Mouse (Mus musculus) heart, embryonic 16.5 days (tissue): ENCODE results near the gene Upp2. TPM values are rescaled to one million over a fixed set of nuclear protein-coding genes. Genes with fewer than 3 reads are reported as not detected.

Experiments used
- ATAC-seq: fragments of 200-750 bp; cut with Nextera tagmentation; replicated peaks from 2 replicates; pipeline ENCODE4 v1.8.0; 2017; ENCODE audit warnings: moderate number of reproducible peaks; ENCODE audit not compliant: insufficient read depth, low FRiP score; ENCODE audit errors: extremely low read depth
- H3K27ac ChIP-seq: fragments of 300-500 bp; sonication (generic); 2 replicates; pipeline ENCODE4 v1.5.1; 2014; ENCODE audit warnings: mild to moderate bottlenecking, low read length, control low read depth, moderate library complexity
- H3K27me3 ChIP-seq: fragments of 300-500 bp; sonication (generic); 2 replicates; pipeline ENCODE4 v1.6.1; 2014; ENCODE audit warnings: low read length, mixed read lengths; ENCODE audit not compliant: control insufficient read depth, insufficient read depth
- H3K36me3 ChIP-seq: fragments of 300-500 bp; sonication (generic); 2 replicates; pipeline ENCODE4 v1.6.1; 2014; ENCODE audit not compliant: control insufficient read depth, insufficient read depth
- H3K4me1 ChIP-seq: fragments of 300-500 bp; sonication (generic); 2 replicates; pipeline ENCODE4 v1.6.1; 2014; ENCODE audit warnings: low read length, mixed read lengths; ENCODE audit not compliant: control insufficient read depth, insufficient read depth
- H3K4me2 ChIP-seq: fragments of 300-500 bp; sonication (generic); 2 replicates; pipeline ENCODE4 v1.6.1; 2014; ENCODE audit warnings: low read depth, mild to moderate bottlenecking, control low read depth, low read length
- H3K4me3 ChIP-seq: fragments of 300-500 bp; sonication (generic); 2 replicates; pipeline ENCODE4 v1.5.1; 2014; ENCODE audit warnings: mild to moderate bottlenecking, control low read depth, low read length
- H3K9ac ChIP-seq: fragments of 300-500 bp; sonication (generic); 2 replicates; pipeline ENCODE4 v1.6.1; 2014; ENCODE audit warnings: low read length, control low read depth
- H3K9me3 ChIP-seq: fragments of 300-500 bp; sonication (generic); replicated peaks from 2 replicates; pipeline ENCODE4 v1.6.1; 2016; ENCODE audit warnings: low read length; ENCODE audit not compliant: control insufficient read depth
- WGBS: fragments of 180-500 bp; shearing (Covaris S2); extraction: QIAGEN DNeasy Blood & Tissue Kit; methylation state at CpG from one replicate; pipeline ENCODE4 v1.1.7; 2014; 5-methylcytosine and 5-hydroxymethylcytosine counted together
- polyA plus RNA-seq: library from polyadenylated mRNA; unstranded; fragments of >200 nt; fragmentation: Nextera tagmentation; extraction: Ambion mirVana; gene quantifications from 2 replicates; pipeline ENCODE4 v1.2.1, GENCODE M21; 2015

The Upp2 gene
- polyA plus RNA-seq, 1 experiment from 2014 or later, result 5.4 TPM

GRCm38 (mm10) chr2:58544368-58544767 lies 22.7 kb upstream of the Upp2 start:
- peaks cover 20% of the 10 kb centered on the region for H3K4me1 ChIP-seq
- no peaks in the 10 kb centered on the region for H3K9me3 ChIP-seq
- H3K4me3 ChIP-seq, result no peak overlapping the region
- no peak overlapping the region for H3K27ac ChIP-seq
- 26% methylated on average over 6 of the region's 6 CpGs for WGBS
- no peak overlapping the region for H3K4me2 ChIP-seq
- no peaks in the 10 kb centered on the region for H3K27me3 ChIP-seq
- H3K9ac ChIP-seq, result no peak overlapping the region
- ATAC-seq, result no peak
- H3K36me3 ChIP-seq, result no peaks in the 10 kb centered on the region

GRCm38 (mm10) chr2:58546264-58546663 lies 20.8 kb upstream of the Upp2 start:
- 88% methylated on average over 7 of the region's 7 CpGs for WGBS
- no peaks in the 10 kb centered on the region for H3K36me3 ChIP-seq
- H3K9ac ChIP-seq, result no peak overlapping the region
- no peaks in the 10 kb centered on the region for H3K9me3 ChIP-seq
- no peak overlapping the region for H3K4me2 ChIP-seq
- no peak for ATAC-seq
- no peak overlapping the region for H3K27ac ChIP-seq
- no peak overlapping the region for H3K4me3 ChIP-seq
- no peaks in the 10 kb centered on the region for H3K27me3 ChIP-seq
- H3K4me1 ChIP-seq, result peaks cover 32% of the 10 kb centered on the region

- no peak for ATAC-seq
- Histone ChIP-seq H3K9me3 (no peaks in the 10 kb centered on the region), H3K36me3 (no peaks in the 10 kb centered on the region), H3K27ac (no peak overlapping the region), H3K27me3 (no peaks in the 10 kb centered on the region), H3K4me3 (no peak overlapping the region), H3K4me1 (peaks cover 50% of the 10 kb centered on the region), H3K4me2 (no peak overlapping the region), H3K9ac (no peak overlapping the region)
- WGBS, result 52% methylated on average over 7 of the region's 7 CpGs
Observed at GRCm38 (mm10) chr2:58548943-58549342, 18.2 kb upstream of the Upp2 start.

GRCm38 (mm10) chr2:58549960-58550359 lies 17.1 kb upstream of the Upp2 start:
- Histone ChIP-seq H3K9ac (no peak overlapping the region), H3K4me1 (peaks cover 50% of the 10 kb centered on the region), H3K4me3 (no peak overlapping the region), H3K9me3 (no peaks in the 10 kb centered on the region), H3K27me3 (no peaks in the 10 kb centered on the region), H3K27ac (no peak overlapping the region), H3K36me3 (no peaks in the 10 kb centered on the region), H3K4me2 (peak overlapping the region; percentile 28; the same call in 1 of the 2 replicates)
- WGBS, result 28% methylated on average over 6 of the region's 6 CpGs
- no peak for ATAC-seq

GRCm38 (mm10) chr2:58550488-58550887 lies 16.6 kb upstream of the Upp2 start:
- Histone ChIP-seq H3K9ac (no peak overlapping the region), H3K4me1 (peaks cover 49% of the 10 kb centered on the region), H3K9me3 (no peaks in the 10 kb centered on the region), H3K27ac (no peak overlapping the region), H3K4me2 (peak overlapping the region; percentile 28), H3K4me3 (no peak overlapping the region), H3K36me3 (no peaks in the 10 kb centered on the region), H3K27me3 (no peaks in the 10 kb centered on the region)
- peak; percentile 57; the same call in 1 of the 2 replicates for ATAC-seq
- 33% methylated on average over 9 of the region's 9 CpGs for WGBS

- H3K27ac ChIP-seq, result no peak overlapping the region
- no peaks in the 10 kb centered on the region for H3K36me3 ChIP-seq
- 51% methylated on average over 6 of the region's 6 CpGs for WGBS
- H3K27me3 ChIP-seq, result no peaks in the 10 kb centered on the region
- H3K4me3 ChIP-seq, result no peak overlapping the region
- peak overlapping the region; percentile 10; the same call in 1 of the 2 replicates for H3K9ac ChIP-seq
- ATAC-seq, result no peak
- H3K4me2 ChIP-seq, result no peak overlapping the region
- H3K9me3 ChIP-seq, result no peaks in the 10 kb centered on the region
- H3K4me1 ChIP-seq, result peaks cover 52% of the 10 kb centered on the region
Observed at GRCm38 (mm10) chr2:58551866-58552265, 15.2 kb upstream of the Upp2 start.

GRCm38 (mm10) chr2:58552296-58552695 lies 14.8 kb upstream of the Upp2 start:
- Histone ChIP-seq H3K4me1 (peaks cover 52% of the 10 kb centered on the region), H3K9ac (no peak overlapping the region)

GRCm38 (mm10) chr2:58557045-58557845 lies 9.9 kb upstream of the Upp2 start:
- 68% methylated on average over 9 of the region's 9 CpGs for WGBS
- no peaks in the 10 kb centered on the region for H3K9me3 ChIP-seq
- H3K4me3 ChIP-seq, result no peak overlapping the region
- H3K27me3 ChIP-seq, result no peaks in the 10 kb centered on the region
- ATAC-seq, result no peak; the same call in 1 of the 2 replicates
- no peak overlapping the region for H3K27ac ChIP-seq
- no peak overlapping the region for H3K4me2 ChIP-seq
- H3K9ac ChIP-seq, result no peak overlapping the region
- no peaks in the 10 kb centered on the region for H3K36me3 ChIP-seq
- peaks cover 23% of the 10 kb centered on the region for H3K4me1 ChIP-seq

More at GRCm38 (mm10) chr2:58552296-58552695, 14.8 kb upstream of the Upp2 start:
- no peak overlapping the region for H3K4me2 ChIP-seq
- ATAC-seq, result no peak
- H3K27ac ChIP-seq, result no peak overlapping the region
- no peaks in the 10 kb centered on the region for H3K36me3 ChIP-seq
- WGBS, result 54% methylated on average over 3 of the region's 3 CpGs
- no peak overlapping the region for H3K4me3 ChIP-seq
- H3K27me3 ChIP-seq, result no peaks in the 10 kb centered on the region
- H3K9me3 ChIP-seq, result no peaks in the 10 kb centered on the region

- H3K4me2 ChIP-seq, result no peak overlapping the region
- no peak overlapping the region for H3K9ac ChIP-seq
- H3K27me3 ChIP-seq, result no peaks in the 10 kb centered on the region
- H3K4me3 ChIP-seq, result no peak overlapping the region
- ATAC-seq, result no peak
- no peaks in the 10 kb centered on the region for H3K36me3 ChIP-seq
- H3K9me3 ChIP-seq, result no peaks in the 10 kb centered on the region
- no peak overlapping the region for H3K27ac ChIP-seq
- 56% methylated on average over 4 of the region's 4 CpGs for WGBS
- peaks cover 32% of the 10 kb centered on the region for H3K4me1 ChIP-seq
Observed at GRCm38 (mm10) chr2:58562137-58562536, 5.0 kb upstream of the Upp2 start.
